Mouse (Mus musculus): ENCODE data around the gene Bclaf1.

Gene Bclaf1

GRCm38 (mm10) chr10:20314797-20315196, 2.5 kb downstream of the Bclaf1 start:
- DNase-seq (ENCODE audit: low spot score in 2 of 2), result no peak

GRCm38 (mm10) chr10:20317466-20317865, 5.2 kb downstream of the Bclaf1 start:
- DNase-seq (ENCODE audit: low spot score in 2 of 2), result no peak

- no peak for DNase-seq (ENCODE audit: low spot score in 2 of 2)
Observed at GRCm38 (mm10) chr10:20326226-20326625, 14.0 kb downstream of the Bclaf1 start.

- no peak for DNase-seq (ENCODE audit: low spot score in 2 of 2)
Observed at GRCm38 (mm10) chr10:20331262-20331661, 19.0 kb downstream of the Bclaf1 start.

GRCm38 (mm10) chr10:20337872-20338271, 25.6 kb downstream of the Bclaf1 start:
- DNase-seq (ENCODE audit: low spot score in 2 of 2), result no peak

- DNase-seq (ENCODE audit: low spot score in 2 of 2), result no peak
Observed at GRCm38 (mm10) chr10:20345736-20346135, 33.5 kb downstream of the Bclaf1 start.

- DNase-seq (ENCODE audit: low spot score in 2 of 2), result peak; percentile 88 to 96
Observed at GRCm38 (mm10) chr10:20347285-20348214, 35.3 kb downstream of the Bclaf1 start, which contains the start of gene Mtfr2. Gene Mtfr2, plus strand, starts transcription at chr10:20347770.

GRCm38 (mm10) chr10:20348894-20349293, 36.6 kb downstream of the Bclaf1 start:
- no peak for DNase-seq (ENCODE audit: low spot score in 2 of 2)

- no peak for DNase-seq (ENCODE audit: low spot score in 2 of 2)
Observed at GRCm38 (mm10) chr10:20361542-20362449, 49.5 kb downstream of the Bclaf1 start.

- no peak for DNase-seq (ENCODE audit: low spot score in 2 of 2)
Observed at GRCm38 (mm10) chr10:20362450-20363118, 50.3 kb downstream of the Bclaf1 start.

GRCm38 (mm10) chr10:20372046-20372445, 59.8 kb downstream of the Bclaf1 start:
- no peak for DNase-seq (ENCODE audit: low spot score in 2 of 2)

- DNase-seq (ENCODE audit: low spot score in 2 of 2), result no peak
Observed at GRCm38 (mm10) chr10:20377621-20378020, 65.4 kb downstream of the Bclaf1 start.

- no peak for DNase-seq (ENCODE audit: low spot score in 2 of 2)
Observed at GRCm38 (mm10) chr10:20379071-20379735, 66.9 kb downstream of the Bclaf1 start.

- DNase-seq (ENCODE audit: low spot score in 2 of 2), result peak; percentile 49 to 51
Observed at GRCm38 (mm10) chr10:20380798-20381197, 68.5 kb downstream of the Bclaf1 start.

- DNase-seq (ENCODE audit: low spot score in 2 of 2), result no peak
Observed at GRCm38 (mm10) chr10:20381352-20381751, 69.1 kb downstream of the Bclaf1 start.

GRCm38 (mm10) chr10:20382807-20383419, 70.6 kb downstream of the Bclaf1 start:
- no peak for DNase-seq (ENCODE audit: low spot score in 2 of 2)

- no peak for DNase-seq (ENCODE audit: low spot score in 2 of 2)
Observed at GRCm38 (mm10) chr10:20390568-20390967, 78.3 kb downstream of the Bclaf1 start.
